Mouse (Mus musculus): ENCODE results near the gene Josd2.
A peak's percentile ranks its signal among the peaks of the same experiment; 100 is the strongest.

The Josd2 gene

DNA sequence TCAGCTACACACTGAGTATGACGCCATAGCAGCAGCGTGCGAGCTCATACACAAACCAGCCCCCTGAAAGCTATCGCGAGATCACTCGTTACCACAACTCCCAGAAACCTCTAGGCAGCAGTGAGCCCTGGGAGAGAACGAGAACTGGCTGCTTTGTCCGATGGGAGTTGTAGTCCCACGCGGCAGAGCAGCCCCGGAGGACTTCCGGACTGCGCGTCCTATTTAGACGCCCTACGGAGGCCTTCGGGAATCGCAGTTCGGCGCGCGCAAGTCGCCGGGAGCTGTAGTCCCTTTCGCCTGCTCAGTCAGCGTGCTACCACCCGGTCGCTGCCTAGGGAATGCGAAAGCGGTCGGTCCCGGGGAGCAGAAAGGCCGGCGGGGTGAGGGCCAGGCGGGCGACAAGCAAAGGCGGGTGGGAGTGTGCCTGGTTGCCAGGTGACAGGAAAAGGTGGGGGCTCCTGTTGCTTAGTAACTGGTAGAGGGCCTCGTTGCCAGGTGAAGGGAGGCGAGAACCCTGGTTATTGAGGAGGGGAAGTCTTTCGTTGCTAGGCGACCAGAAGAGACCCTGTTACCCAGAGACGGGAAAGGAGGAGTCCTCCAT, at the start of gene Josd2:
TSS of gene Josd2 (plus strand) at position 170 of the 601 bp plus-strand sequence.
- peak; percentile 95 for DNase-seq (ENCODE audit: low spot score in 2 of 2)

DNA sequence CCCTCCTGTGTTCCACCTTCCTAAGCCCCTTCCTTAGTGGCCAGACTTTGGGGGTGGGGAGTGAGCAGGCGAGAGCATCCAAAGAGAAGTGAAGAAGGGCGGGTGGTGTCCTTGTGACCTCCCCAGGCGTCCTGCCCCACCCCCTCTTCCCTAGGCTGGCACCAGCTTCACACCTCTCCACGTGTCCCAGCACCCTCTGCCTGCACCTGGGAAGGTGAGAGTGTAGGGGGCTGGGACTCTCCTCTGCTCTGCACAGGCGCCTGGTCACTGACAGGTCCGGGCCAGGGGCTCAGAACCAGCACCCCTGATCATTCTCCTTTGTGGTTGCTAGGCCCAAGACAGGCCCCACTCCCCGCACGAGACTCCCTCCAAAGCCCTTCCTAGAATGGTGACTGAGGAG, 40.1 kb upstream of the Josd2 start:
- DNase-seq (ENCODE audit: low spot score in 2 of 2), result no peak

DNA sequence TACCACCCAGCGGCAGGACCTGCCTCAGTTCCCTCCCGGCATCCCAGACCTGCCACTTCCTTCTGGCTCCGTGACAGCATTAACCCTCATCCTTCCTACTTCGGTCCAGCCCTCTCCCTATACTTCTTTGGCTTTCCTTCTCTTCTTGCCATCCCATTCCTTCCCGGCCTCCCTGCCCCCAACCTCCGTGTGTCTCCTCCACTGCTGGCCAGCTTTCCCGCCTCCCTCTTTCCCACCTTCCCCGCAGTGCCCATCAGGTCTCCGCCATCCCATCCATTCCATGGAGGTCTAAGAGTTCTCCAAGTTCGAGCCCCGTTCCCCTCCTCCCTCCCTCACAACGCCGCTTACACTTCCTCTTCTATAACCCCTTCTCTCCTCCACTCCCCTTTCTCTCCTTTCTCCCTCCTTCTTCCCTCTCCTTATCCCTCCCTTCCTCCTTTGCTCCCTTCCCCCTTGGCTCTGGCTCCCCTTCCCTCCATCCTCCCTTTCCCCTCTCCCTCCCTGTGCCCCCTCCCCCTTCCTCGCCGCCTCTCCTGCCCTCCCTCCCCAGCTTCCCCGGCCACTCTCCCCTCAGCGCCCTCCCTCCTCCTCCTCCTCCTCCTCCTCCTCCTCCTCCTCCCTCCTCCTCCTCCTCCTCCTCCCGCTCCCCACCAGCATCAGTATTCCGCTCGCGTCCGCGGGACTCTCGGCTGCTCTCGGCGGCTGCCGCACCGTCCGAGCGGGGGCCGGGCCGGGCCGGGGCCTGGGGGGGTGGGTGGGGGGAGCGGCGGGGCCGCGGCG, 39.4 kb upstream of the Josd2 start:
- DNase-seq (ENCODE audit: low spot score in 2 of 2), result peak in 1 of 2 experiments; percentile 66

DNA sequence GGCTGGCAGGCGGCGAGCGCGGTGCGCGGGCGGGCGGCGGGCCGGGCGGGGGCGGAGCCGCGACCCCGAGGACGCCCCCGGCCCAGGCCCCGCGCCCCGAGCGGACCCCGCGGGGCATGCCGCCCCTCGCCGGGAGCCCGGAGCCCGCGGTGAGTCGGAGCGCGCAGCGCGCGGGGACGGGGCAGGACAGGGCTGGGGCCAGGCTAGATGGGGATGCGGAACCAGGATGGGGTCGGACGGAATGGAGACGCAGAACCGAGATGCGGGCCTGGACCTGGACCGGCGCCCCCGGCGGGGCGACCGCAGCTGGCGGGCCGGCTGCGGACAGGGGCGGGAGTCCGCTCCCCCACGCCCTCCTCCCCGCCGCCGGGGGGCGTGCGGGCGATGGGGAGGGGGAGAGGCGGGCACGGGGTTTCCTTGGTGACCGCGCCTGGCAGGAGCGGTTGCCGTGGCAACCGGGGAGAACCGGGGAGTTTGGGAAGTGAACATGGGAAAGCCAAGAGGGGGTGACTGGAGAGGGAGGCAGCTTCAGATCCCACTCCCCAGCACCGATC, 38.7 kb upstream of the Josd2 start, which contains the start of gene Lrrc4b:
TSS of gene Lrrc4b (plus strand) at position 51 of the 554 bp plus-strand sequence.
- DNase-seq (ENCODE audit: low spot score in 2 of 2), result peak; percentile 82 to 87

- peak; percentile 64 for DNase-seq (ENCODE audit: low spot score in 2 of 2)
Measured at GRCm38 (mm10) chr7:44429534-44430488, 38.0 kb upstream of the Josd2 start.

GRCm38 (mm10) chr7:44432550-44432949, 35.2 kb upstream of the Josd2 start:
- DNase-seq (ENCODE audit: low spot score in 2 of 2), result no peak

DNA sequence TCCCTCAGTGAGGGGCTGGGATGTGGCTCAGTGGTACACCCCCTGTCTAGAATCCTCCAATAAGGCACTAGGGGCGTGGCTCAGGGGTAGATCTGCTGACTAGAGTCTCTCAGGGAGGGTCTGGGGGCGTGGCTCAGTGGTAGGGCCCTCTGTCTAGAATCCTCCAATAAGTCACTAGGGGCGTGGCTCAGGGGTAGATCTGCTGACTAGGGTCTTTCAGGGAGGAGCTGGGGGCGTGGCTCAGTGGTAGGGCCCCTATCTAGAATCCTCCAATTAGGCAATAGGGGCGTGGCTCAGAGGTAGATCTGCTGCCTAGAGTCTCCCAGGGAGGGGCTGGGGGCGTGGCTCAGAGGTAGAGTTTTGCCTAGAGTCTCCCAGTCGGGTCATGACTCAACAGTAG, 34.4 kb upstream of the Josd2 start:
- peak in 1 of 2 experiments; percentile 71 for DNase-seq (ENCODE audit: low spot score in 2 of 2)

- DNase-seq (ENCODE audit: low spot score in 2 of 2), result no peak
Measured at GRCm38 (mm10) chr7:44434089-44434488, 33.7 kb upstream of the Josd2 start.

GRCm38 (mm10) chr7:44435796-44436195, 32.0 kb upstream of the Josd2 start:
- DNase-seq (ENCODE audit: low spot score in 2 of 2), result no peak

DNA sequence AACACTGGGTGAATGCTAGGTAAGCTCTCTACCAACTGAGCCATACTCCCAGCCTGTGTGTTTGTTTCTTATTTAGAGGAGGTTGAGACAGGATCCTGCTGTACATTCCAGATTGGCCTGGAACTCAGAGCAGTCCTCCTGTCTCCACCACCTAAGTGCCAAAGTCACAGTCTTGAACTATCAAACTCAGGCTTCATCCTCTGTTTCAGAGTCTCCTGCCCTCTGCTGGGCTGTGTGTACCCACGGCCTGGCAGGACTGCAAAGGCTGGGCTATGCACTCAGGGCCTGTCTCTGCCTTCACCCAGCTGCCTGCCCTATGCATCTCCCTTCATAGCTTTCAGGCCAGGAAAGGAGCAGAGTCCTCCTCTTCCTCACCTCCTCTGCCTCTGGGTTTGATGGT, 31.5 kb upstream of the Josd2 start:
- no peak for DNase-seq (ENCODE audit: low spot score in 2 of 2)

DNA sequence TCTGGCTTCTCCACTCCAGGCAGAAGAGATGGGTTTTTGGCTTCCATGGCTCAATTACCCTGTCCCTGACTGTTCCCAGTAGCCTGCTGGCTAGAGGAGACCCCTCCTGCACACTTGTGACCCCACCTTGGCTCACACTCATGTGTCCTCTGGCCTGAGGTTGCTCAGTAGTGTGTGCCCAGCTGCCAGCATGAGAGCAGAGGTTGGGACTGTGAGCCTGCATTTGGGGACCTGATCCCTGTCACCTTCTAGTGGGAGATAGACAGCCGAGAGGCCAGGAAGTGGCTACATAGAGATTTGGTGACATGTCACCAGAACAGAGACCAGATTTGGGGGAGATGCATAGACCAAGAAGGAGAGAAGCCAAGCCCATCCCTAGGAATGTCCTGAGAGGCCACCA, 30.6 kb upstream of the Josd2 start:
- no peak for DNase-seq (ENCODE audit: low spot score in 2 of 2)

- no peak for DNase-seq (ENCODE audit: low spot score in 2 of 2)
Measured at GRCm38 (mm10) chr7:44437933-44438332, 29.8 kb upstream of the Josd2 start.

- DNase-seq (ENCODE audit: low spot score in 2 of 2), result no peak
Measured at GRCm38 (mm10) chr7:44439696-44440095, 28.1 kb upstream of the Josd2 start.

GRCm38 (mm10) chr7:44440479-44440878, 27.3 kb upstream of the Josd2 start:
- no peak for DNase-seq (ENCODE audit: low spot score in 2 of 2)

DNA sequence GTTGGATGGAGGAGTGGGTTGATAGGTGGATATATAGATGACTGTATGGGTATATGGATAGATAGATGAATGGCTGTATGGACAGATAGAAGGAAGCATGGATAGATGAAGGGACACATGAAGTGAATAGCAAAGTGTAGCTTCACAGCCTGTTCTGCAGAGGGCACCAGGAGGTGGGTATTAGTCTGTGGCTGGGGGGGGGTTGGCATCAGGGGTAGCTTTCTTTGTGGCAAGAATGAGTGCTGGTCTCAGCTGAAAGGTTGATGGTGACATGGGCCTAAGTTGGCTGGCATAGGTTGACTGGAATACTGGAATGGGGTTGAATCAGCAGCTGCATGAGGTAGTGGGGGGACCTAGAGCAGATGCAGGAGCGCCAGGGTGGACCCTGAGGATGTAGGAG, 26.6 kb upstream of the Josd2 start:
- no peak for DNase-seq (ENCODE audit: low spot score in 2 of 2)

DNA sequence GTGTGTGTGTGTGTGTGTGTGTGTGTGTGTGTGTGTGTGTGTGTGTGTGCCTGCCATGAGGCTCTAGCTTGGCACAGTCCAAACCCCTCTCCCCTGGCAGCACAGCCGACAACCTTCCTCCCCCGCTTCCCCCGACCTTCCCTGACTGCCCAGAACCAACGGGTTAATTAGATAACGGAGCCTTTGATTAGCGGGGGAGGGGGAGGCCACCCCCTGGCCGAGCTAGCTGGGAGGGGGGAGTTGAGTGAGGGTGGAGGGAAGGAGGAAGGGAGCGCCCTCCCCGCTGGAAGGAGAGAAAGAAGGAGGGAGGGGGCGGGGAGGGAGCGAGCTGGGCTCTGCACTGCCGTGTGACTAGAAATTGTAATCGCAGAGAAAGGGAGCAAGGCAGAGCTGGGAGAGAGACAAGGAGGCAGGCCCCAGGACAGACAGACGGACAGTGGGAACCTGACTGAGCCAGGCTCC, 26.1 kb upstream of the Josd2 start:
- DNase-seq (ENCODE audit: low spot score in 2 of 2), result peak; percentile 74 to 81

DNA sequence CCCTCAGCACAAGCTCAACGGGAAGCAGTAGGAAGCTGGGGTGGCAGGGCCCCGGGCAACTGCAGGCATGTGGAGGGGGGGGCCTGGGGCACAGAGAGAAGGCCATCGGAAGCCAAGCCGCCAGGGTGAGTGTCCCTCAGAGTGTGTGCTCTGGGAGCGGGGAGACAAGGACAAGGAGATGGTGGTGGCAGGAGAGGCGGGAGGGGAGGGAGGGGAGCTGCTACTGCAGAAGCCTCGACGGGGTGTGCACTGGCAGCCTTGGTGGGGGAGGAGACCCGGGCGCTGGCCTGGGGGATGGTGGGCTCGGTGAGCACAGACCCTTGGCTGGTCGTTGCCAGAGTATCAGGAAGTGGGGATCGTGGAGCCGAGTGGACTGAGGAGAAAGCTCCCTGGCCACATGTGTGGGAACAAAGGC, 25.4 kb upstream of the Josd2 start:
- DNase-seq (ENCODE audit: low spot score in 2 of 2), result peak in 1 of 2 experiments; percentile 58

- DNase-seq (ENCODE audit: low spot score in 2 of 2), result peak in 1 of 2 experiments; percentile 64
Measured at GRCm38 (mm10) chr7:44443268-44444173, 24.3 kb upstream of the Josd2 start.

DNA sequence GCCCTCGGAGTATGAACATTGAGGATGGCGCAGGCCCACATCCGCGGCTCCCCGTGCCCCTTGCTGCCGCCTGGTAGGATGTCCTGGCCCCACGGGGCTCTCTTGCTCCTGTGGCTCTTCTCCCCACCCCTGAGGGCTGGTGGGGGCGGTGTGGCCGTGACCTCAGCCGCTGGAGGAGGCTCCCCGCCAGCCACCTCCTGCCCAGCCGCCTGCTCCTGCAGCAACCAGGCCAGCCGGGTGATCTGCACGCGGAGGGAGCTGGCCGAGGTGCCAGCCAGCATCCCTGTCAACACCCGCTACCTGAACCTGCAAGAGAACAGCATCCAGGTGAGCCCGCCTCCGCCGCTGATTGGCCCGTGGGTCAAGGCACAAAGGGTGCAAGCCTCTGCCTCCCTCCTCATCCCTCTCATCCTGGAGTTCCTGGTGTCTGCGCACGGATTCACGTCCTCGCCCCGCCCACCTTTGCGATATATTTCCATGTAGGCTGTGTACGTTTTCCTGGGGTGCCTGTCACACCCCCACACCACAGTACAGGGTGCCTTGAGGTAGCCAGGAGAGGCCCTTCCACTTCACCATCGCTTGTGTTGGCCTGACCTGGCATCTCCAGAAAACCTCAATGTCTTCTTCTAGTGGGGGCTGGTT, 22.8 kb upstream of the Josd2 start:
- peak in 1 of 2 experiments; percentile 17 for DNase-seq (ENCODE audit: low spot score in 2 of 2)

DNA sequence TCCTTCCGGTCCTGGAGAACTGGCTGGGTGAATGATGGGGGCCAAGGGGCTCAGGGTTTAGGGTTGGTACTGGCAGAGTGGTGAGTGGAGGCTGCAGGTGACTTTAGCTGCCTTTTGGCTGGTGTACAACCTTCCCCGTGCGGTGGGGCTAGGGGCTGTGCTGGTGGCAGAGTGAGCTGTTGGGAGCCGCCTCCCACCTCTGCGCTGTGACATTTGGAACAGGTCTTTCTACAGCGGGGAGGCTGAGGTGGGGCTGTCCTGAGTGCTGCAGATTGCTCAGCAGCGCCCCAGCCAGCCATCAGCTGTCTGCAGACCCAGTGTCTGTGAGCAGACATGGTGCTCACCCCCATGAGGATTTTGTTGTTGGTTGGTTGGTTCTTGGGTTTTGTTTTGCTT, 22.3 kb upstream of the Josd2 start:
- DNase-seq (ENCODE audit: low spot score in 2 of 2), result peak in 1 of 2 experiments; percentile 11
